Mouse (Mus musculus) forebrain, embryonic 13.5 days (tissue): ENCODE data around the gene Btn1a1. TPM values are rescaled to one million over a fixed set of nuclear protein-coding genes. Genes with fewer than 3 reads are reported as not detected.

Experiments used
- ATAC-seq: fragments of 200-750 bp; cut with Nextera tagmentation; 2 replicates; pipeline ENCODE4 v1.8.0; 2017
- H3K27ac ChIP-seq: fragments of 300-500 bp; sonication (generic); 2 replicates; pipeline ENCODE4 v1.5.1; 2015; ENCODE audit warnings: inconsistent platforms, mild to moderate bottlenecking, moderate library complexity
- H3K27me3 ChIP-seq: fragments of 300-500 bp; sonication (generic); 2 replicates; pipeline ENCODE4 v1.6.1; 2015; ENCODE audit warnings: mild to moderate bottlenecking, inconsistent platforms
- H3K36me3 ChIP-seq: fragments of 300-500 bp; sonication (generic); 2 replicates; pipeline ENCODE4 v1.6.1; 2015; ENCODE audit warnings: mild to moderate bottlenecking, inconsistent platforms; ENCODE audit not compliant: poor library complexity, severe bottlenecking
- H3K4me1 ChIP-seq: fragments of 300-500 bp; sonication (generic); 2 replicates; pipeline ENCODE4 v1.6.1; 2015; ENCODE audit warnings: inconsistent platforms
- H3K4me2 ChIP-seq: fragments of 300-500 bp; sonication (generic); 2 replicates; pipeline ENCODE4 v1.6.1; 2015; ENCODE audit warnings: inconsistent platforms, mild to moderate bottlenecking, moderate library complexity
- H3K4me3 ChIP-seq: fragments of 300-500 bp; sonication (generic); 2 replicates; pipeline ENCODE4 v1.5.1; 2015; ENCODE audit warnings: mild to moderate bottlenecking, inconsistent platforms
- H3K9ac ChIP-seq: fragments of 300-500 bp; sonication (generic); 2 replicates; pipeline ENCODE4 v1.6.1; 2015; ENCODE audit warnings: mild to moderate bottlenecking, inconsistent platforms
- H3K9me3 ChIP-seq: fragments of 300-500 bp; sonication (generic); replicated peaks from 2 replicates; pipeline ENCODE4 v1.6.1; 2016; ENCODE audit warnings: inconsistent platforms
- WGBS: fragments of 180-500 bp; shearing (Covaris S2); methylation state at CpG from one replicate; pipeline ENCODE4 v1.1.7; 2015; 5-methylcytosine and 5-hydroxymethylcytosine counted together
- polyA plus RNA-seq: library from polyadenylated mRNA; unstranded; fragments of >200 nt; fragmentation: Nextera tagmentation; extraction: Ambion mirVana; gene quantifications from 2 replicates; pipeline ENCODE4 v1.2.1, GENCODE M21; 2015

Btn1a1 gene
- polyA plus RNA-seq, 1 experiment from 2014 or later = not detected

GRCm38 (mm10) chr13:23410632-23411031 lies 55.1 kb downstream of the Btn1a1 start:
- no peaks in the 10 kb centered on the region for H3K9me3 ChIP-seq
- H3K9ac ChIP-seq = no peak overlapping the region
- H3K36me3 ChIP-seq = no peaks in the 10 kb centered on the region
- no peak for ATAC-seq
- H3K27me3 ChIP-seq = peaks cover 20% of the 10 kb centered on the region
- peaks cover 14% of the 10 kb centered on the region; the same call in 1 of the 2 replicates for H3K4me1 ChIP-seq
- 70% methylated on average over 9 of the region's 9 CpGs for whole genome bisulfite sequencing
- H3K4me2 ChIP-seq = no peak overlapping the region
- no peak overlapping the region for H3K27ac ChIP-seq
- no peak overlapping the region for H3K4me3 ChIP-seq

Other genes with a start within 250 kb of the Btn1a1 start
- not detected in 2 replicates for gene Vmn1r222, start 230.0 kb downstream of the Btn1a1 start, polyA plus RNA-seq
- gene Vmn1r223, start 218.8 kb downstream of the Btn1a1 start, polyA plus RNA-seq = not detected in 2 replicates
- 61.4 and 61.8 TPM in 2 replicates for gene Zfp322a, start 96.7 kb downstream of the Btn1a1 start, polyA plus RNA-seq
- 12.4 and 13.4 TPM in 2 replicates for gene Abt1, start 42.0 kb downstream of the Btn1a1 start, polyA plus RNA-seq
- 0.08 and 0.21 TPM in 2 replicates for gene Btn2a2, start 23.0 kb upstream of the Btn1a1 start, polyA plus RNA-seq
- 5.2 and 6.4 TPM in 2 replicates for gene Hist1h4h, start 65.1 kb upstream of the Btn1a1 start, polyA plus RNA-seq
- 9.5 and 10.0 TPM in 2 replicates for gene Hist1h2af, start 68.0 kb upstream of the Btn1a1 start, polyA plus RNA-seq
- 10.0 and 11.6 TPM in 2 replicates for gene Hist1h3g, start 69.5 kb upstream of the Btn1a1 start, polyA plus RNA-seq
- 0.76 and 0.97 TPM in 2 replicates for gene Hist1h2bh, start 77.5 kb upstream of the Btn1a1 start, polyA plus RNA-seq
- gene Hist1h3f, start 78.2 kb upstream of the Btn1a1 start, polyA plus RNA-seq = 1.2 and 1.3 TPM in 2 replicates
- gene Hist1h4f, start 85.7 kb upstream of the Btn1a1 start, polyA plus RNA-seq = 1.6 and 2.2 TPM in 2 replicates
- 0.54 and 0.68 TPM in 2 replicates for gene Hist1h1d, start 87.4 kb upstream of the Btn1a1 start, polyA plus RNA-seq
- 4.6 and 6.9 TPM in 2 replicates for gene Hist1h3e, start 96.5 kb upstream of the Btn1a1 start, polyA plus RNA-seq
- 120 and 139 TPM in 2 replicates for gene Hist1h2ae, start 105.3 kb upstream of the Btn1a1 start, polyA plus RNA-seq
- gene Hist1h2bg, start 105.5 kb upstream of the Btn1a1 start, polyA plus RNA-seq = 8.9 and 11.5 TPM in 2 replicates
- gene Hist1h2bf, start 108.3 kb upstream of the Btn1a1 start, polyA plus RNA-seq = 10.3 and 11.2 TPM in 2 replicates
- gene Hist1h2ad, start 108.5 kb upstream of the Btn1a1 start, polyA plus RNA-seq = 3.8 and 4.8 TPM in 2 replicates
- gene Hist1h3d, start 109.9 kb upstream of the Btn1a1 start, polyA plus RNA-seq = 8.8 TPM in 2 replicates
- 160 and 172 TPM in 2 replicates for gene Hist1h4d, start 115.7 kb upstream of the Btn1a1 start, polyA plus RNA-seq
- gene Hist1h2be, start 155.2 kb upstream of the Btn1a1 start, polyA plus RNA-seq = 2.6 and 2.9 TPM in 2 replicates
- 25.7 and 29.7 TPM in 2 replicates for gene Hist1h1e, start 156.7 kb upstream of the Btn1a1 start, polyA plus RNA-seq
- 1.0 and 1.3 TPM in 2 replicates for gene Hist1h2ac, start 218.0 kb upstream of the Btn1a1 start, polyA plus RNA-seq
- 34.1 and 41.4 TPM in 2 replicates for gene Hist1h2bc, start 218.3 kb upstream of the Btn1a1 start, polyA plus RNA-seq
- gene Hist1h1t, start 229.9 kb upstream of the Btn1a1 start, polyA plus RNA-seq = not detected in 2 replicates
- 6.5 and 7.9 TPM in 2 replicates for gene Hist1h4c, start 232.6 kb upstream of the Btn1a1 start, polyA plus RNA-seq
- gene Hfe, start 245.0 kb upstream of the Btn1a1 start, polyA plus RNA-seq = 2.2 and 2.8 TPM in 2 replicates